Mouse (Mus musculus): ENCODE measurements around the gene Dxo.

DNA sequence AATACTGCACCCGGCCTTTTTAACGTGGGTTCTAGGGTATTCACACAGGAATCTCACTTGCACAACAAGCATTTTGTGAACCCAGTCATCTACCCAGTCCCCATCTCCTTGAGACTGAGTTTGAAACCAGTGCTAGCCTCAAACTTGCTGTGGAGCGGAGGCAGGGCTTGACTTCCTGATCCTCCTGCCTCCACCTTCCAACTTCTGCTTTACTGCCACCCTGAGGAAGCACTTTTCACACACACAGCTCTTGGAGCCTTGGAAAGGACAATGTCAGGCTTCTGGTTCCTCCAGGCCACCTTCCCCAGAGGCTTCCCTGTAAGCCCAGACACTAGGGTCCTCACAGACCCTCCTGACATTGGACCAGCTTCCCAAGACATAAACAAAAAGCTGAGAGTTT is 46.5 kb downstream of the Dxo start:
- TF ChIP-seq POLR2A (IDR thresholded peaks at IDR 0.05; ENCODE audit: low read depth, low read length) (no peak), CTCF (conservative IDR thresholded peaks at IDR 0.05 in 1 of 2, IDR thresholded peaks at IDR 0.05 in 1 of 2; ENCODE audit: low read depth in 2 of 2, low read length in 2 of 2) (peak in 1 of 2 experiments; percentile 29; a peak in 2 of 4 replicates), ELF1 (IDR thresholded peaks at IDR 0.05; ENCODE audit: low read depth, low read length) (peak; percentile 39; the same call in 1 of the 2 replicates), RCOR1 (conservative IDR thresholded peaks at IDR 0.05; ENCODE audit: low read depth, low read length) (no peak), USF1 (IDR thresholded peaks at IDR 0.05; ENCODE audit: low read depth, low read length) (no peak), ZNF384 (IDR thresholded peaks at IDR 0.05; ENCODE audit: low read depth, low read length) (no peak)

Measured in CH12.LX (cell line).